Mouse (Mus musculus): ENCODE results near the gene Neurl2. TPM values are rescaled to one million over a fixed set of nuclear protein-coding genes. Genes with fewer than 3 reads are reported as not detected.

Gene Neurl2
- polyA plus RNA-seq, 1 experiment from 2014 or later = 4.6 TPM

DNA sequence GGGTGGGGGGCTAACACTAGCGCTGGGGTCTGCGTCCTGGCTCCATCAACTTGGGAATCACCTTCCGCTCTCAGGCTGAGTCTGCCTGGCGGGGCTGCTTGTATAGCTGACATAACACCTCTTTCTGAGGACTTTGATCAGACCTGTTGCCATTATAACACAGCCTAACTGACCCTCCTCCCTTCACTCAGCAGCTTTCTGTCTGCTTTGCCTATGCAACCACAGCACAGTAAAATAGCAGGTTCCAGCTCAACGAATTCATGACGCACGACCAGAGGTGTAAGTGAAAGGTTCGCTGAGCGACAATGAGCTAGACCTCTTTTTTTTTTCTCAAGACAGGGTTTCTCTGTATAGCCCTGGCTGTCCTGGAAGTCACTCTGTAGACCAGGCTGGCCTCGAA, 2.2 kb downstream of the Neurl2 start:
- no peak overlapping the region for H3K9ac ChIP-seq (ENCODE audit: low read depth, low read length)
- H3K9me3 ChIP-seq (ENCODE audit: control insufficient read depth) = no peaks in the 10 kb centered on the region
- no peaks in the 10 kb centered on the region for H3K27me3 ChIP-seq (replicated peaks; ENCODE audit: control insufficient read depth, insufficient read depth, low read length)
- ATAC-seq = peak; percentile 22; the same call in 1 of the 2 replicates
- 66% methylated on average over 10 of the region's 10 CpGs for whole genome bisulfite sequencing
- no peak overlapping the region for H3K4me2 ChIP-seq (replicated peaks; ENCODE audit: low read depth)
- H3K4me1 ChIP-seq (replicated peaks; ENCODE audit: control insufficient read depth, insufficient read depth, low read length) = 0 out of 2 replicates have a peak, but pooled peaks cover 3% of the 10 kb centered on the region
- peaks cover 22% of the 10 kb centered on the region for H3K36me3 ChIP-seq (ENCODE audit: control insufficient read depth, insufficient read depth)
- no peak overlapping the region; the same call in 1 of the 2 replicates for H3K27ac ChIP-seq (ENCODE audit: low read depth, low read length)
- TF ChIP-seq CTCF (IDR thresholded peaks at IDR 0.05; ENCODE audit: low read depth) = no peak
- H3K4me3 ChIP-seq (ENCODE audit: low read depth, low read length) = no peak overlapping the region

DNA sequence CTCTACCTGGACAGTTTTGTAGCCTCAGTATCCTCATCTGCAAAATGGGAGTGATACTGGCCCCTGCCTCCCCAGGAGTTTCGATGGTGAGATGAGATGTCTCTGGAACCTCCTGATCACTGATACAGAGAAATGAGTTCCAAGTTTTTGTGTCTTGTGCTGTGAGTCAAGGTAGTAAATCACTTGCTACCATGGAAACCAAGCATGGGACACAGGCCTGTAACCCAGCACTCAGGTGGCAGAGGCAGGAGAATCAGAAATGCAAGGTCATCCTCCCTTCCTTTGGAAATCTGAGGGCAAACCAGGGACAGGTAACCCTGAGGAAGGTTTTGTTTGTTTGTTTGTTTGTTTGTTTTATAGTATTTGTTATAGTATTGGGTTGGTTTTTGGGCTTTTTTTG, 4.2 kb downstream of the Neurl2 start:
- TF ChIP-seq CTCF (IDR thresholded peaks at IDR 0.05; ENCODE audit: low read depth) = no peak
- WGBS = 93% methylated on average over 1 of the region's 1 CpGs
- no peak for ATAC-seq
- no peak overlapping the region for H3K9ac ChIP-seq (ENCODE audit: low read depth, low read length)
- no peaks in the 10 kb centered on the region for H3K27me3 ChIP-seq (replicated peaks; ENCODE audit: control insufficient read depth, insufficient read depth, low read length)
- no peak overlapping the region for H3K27ac ChIP-seq (ENCODE audit: low read depth, low read length)
- H3K4me2 ChIP-seq (replicated peaks; ENCODE audit: low read depth) = no peak overlapping the region
- 0 out of 2 replicates have a peak, but pooled peaks cover 3% of the 10 kb centered on the region for H3K4me1 ChIP-seq (replicated peaks; ENCODE audit: control insufficient read depth, insufficient read depth, low read length)
- H3K36me3 ChIP-seq (ENCODE audit: control insufficient read depth, insufficient read depth) = peaks cover 34% of the 10 kb centered on the region
- H3K9me3 ChIP-seq (ENCODE audit: control insufficient read depth) = no peaks in the 10 kb centered on the region
- H3K4me3 ChIP-seq (ENCODE audit: low read depth, low read length) = no peak overlapping the region

DNA sequence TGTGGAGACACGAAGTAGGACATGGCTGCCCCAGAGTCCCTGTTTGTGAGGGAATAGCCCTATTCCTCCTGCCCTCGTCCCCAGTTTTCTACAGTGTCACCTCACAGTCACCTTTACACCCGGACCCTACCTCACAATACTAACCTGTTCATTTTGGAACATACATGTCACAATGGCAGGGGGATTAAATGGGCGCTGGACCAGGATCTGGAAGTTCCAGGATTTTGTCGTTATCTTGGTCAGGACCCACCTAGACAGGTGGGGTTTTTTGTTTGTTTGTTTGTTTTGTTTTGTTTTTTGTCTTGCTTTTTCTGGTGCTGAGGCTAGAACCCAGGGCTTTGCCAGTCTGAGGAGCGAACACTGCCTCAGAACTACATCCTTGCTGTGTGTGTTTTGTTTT, 4.8 kb downstream of the Neurl2 start, which contains the start of gene Spata25:
TSS of gene Spata25 (minus strand) at position 101 of the 400 bp plus-strand sequence.
- TF ChIP-seq CTCF (IDR thresholded peaks at IDR 0.05; ENCODE audit: low read depth) = no peak
- H3K4me2 ChIP-seq (replicated peaks; ENCODE audit: low read depth) = no peak within 1 kb of the TSS
- H3K9ac ChIP-seq (ENCODE audit: low read depth, low read length) = no peak within 1 kb of the TSS
- no peak within 1 kb of the TSS for H3K27ac ChIP-seq (ENCODE audit: low read depth, low read length)
- 0 out of 2 replicates have a peak, but pooled peaks cover 3% of the 10 kb centered on the region for H3K4me1 ChIP-seq (replicated peaks; ENCODE audit: control insufficient read depth, insufficient read depth, low read length)
- 87% methylated on average over 6 of the region's 6 CpGs for WGBS
- H3K9me3 ChIP-seq (ENCODE audit: control insufficient read depth) = no peaks in the 10 kb centered on the region
- H3K4me3 ChIP-seq (ENCODE audit: low read depth, low read length) = no peak within 1 kb of the TSS
- H3K36me3 ChIP-seq (ENCODE audit: control insufficient read depth, insufficient read depth) = peaks cover 34% of the 10 kb centered on the region
- ATAC-seq = no peak
- no peaks in the 10 kb centered on the region for H3K27me3 ChIP-seq (replicated peaks; ENCODE audit: control insufficient read depth, insufficient read depth, low read length)

DNA sequence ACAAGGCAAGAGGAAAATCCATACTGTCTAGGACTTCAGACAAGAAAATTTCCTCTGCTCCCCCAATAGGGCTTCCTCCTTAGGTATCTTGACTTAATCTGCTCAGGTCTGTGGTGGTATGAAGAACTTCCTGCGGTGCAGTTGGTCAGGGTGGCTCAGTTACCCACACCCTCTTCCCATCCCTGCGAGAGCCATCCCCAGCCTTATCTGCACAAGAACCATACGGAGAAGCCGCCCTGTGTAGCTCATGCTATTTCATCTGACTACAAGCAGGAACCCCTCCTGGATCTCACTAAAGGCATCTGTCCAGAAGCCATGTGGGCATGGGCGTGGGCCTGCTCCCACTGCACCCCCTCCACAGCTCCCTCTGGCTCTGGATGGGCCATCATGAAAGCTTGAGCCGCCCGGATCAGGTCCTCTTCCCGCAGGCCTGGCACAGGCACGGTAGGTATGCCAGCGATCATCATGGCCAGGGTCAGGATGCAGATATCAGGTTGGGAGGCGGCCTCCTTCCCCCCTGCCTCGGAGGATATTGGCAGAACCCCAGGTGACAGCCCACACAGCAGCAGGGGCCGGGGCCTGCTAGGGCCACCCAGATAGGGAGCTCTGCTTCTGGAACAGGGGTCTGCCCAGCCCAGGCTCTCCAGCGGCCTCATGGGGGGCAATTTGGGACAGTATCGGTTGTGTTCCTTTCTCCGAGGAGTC, 6.0 kb downstream of the Neurl2 start:
- no peak overlapping the region for H3K4me2 ChIP-seq (replicated peaks; ENCODE audit: low read depth)
- 86% methylated on average over 16 of the region's 16 CpGs for WGBS
- TF ChIP-seq CTCF (IDR thresholded peaks at IDR 0.05; ENCODE audit: low read depth) = no peak
- no peaks in the 10 kb centered on the region for H3K27me3 ChIP-seq (replicated peaks; ENCODE audit: control insufficient read depth, insufficient read depth, low read length)
- H3K4me3 ChIP-seq (ENCODE audit: low read depth, low read length) = no peak overlapping the region
- no peak for ATAC-seq
- no peak overlapping the region for H3K9ac ChIP-seq (ENCODE audit: low read depth, low read length)
- peaks cover 34% of the 10 kb centered on the region for H3K36me3 ChIP-seq (ENCODE audit: control insufficient read depth, insufficient read depth)
- no peak overlapping the region for H3K27ac ChIP-seq (ENCODE audit: low read depth, low read length)
- H3K9me3 ChIP-seq (ENCODE audit: control insufficient read depth) = no peaks in the 10 kb centered on the region
- no peaks in the 10 kb centered on the region for H3K4me1 ChIP-seq (replicated peaks; ENCODE audit: control insufficient read depth, insufficient read depth, low read length)

DNA sequence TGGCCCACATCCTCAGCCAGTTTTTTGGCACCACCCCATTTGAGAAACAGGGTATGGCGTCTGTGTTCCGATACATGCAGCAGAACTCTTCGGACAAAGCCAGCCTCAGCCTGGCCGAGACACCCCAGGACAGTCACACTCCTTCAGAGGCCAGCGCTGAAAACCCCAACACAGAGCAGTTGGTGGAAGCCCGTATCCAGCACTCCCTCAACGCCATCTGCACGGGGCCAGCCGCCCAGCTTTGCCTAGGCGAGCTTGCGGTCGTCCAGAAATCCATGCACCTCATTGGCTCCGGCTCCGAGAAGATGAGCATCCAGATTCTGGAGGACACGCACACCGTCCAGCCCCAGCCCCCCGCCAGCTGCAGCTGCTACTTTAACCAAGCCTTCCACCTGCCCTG, 7.7 kb downstream of the Neurl2 start:
- no peaks in the 10 kb centered on the region for H3K9me3 ChIP-seq (ENCODE audit: control insufficient read depth)
- no peak for ATAC-seq
- no peak for TF ChIP-seq CTCF (IDR thresholded peaks at IDR 0.05; ENCODE audit: low read depth)
- H3K4me2 ChIP-seq (replicated peaks; ENCODE audit: low read depth) = no peak overlapping the region
- no peak overlapping the region for H3K9ac ChIP-seq (ENCODE audit: low read depth, low read length)
- no peaks in the 10 kb centered on the region for H3K4me1 ChIP-seq (replicated peaks; ENCODE audit: control insufficient read depth, insufficient read depth, low read length)
- H3K27me3 ChIP-seq (replicated peaks; ENCODE audit: control insufficient read depth, insufficient read depth, low read length) = no peaks in the 10 kb centered on the region
- 94% methylated on average over 17 of the region's 17 CpGs for WGBS
- H3K4me3 ChIP-seq (ENCODE audit: low read depth, low read length) = no peak overlapping the region
- H3K36me3 ChIP-seq (ENCODE audit: control insufficient read depth, insufficient read depth) = peaks cover 48% of the 10 kb centered on the region
- H3K27ac ChIP-seq (ENCODE audit: low read depth, low read length) = no peak overlapping the region

DNA sequence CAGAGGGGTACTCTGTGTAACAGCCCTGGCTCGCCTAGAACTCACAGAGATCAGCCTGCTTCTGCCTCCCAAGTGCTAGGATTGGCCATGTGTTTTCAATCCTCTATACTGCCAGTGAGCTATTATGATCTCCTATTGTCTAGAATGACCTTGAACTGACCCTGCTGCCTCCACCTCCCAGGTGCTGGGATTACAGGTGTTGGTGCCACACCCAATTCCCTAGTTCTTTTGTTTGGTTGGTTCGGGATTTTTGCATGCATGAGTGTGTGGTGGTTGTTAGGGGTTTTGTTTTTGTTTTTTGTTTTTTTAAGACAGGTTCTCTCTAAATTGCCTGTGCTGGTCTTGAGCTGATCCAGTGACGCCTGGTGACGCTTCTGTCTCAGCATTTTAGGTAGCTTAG, 9.3 kb downstream of the Neurl2 start:
- WGBS = 87% methylated on average over 4 of the region's 4 CpGs
- H3K9me3 ChIP-seq (ENCODE audit: control insufficient read depth) = no peaks in the 10 kb centered on the region
- H3K36me3 ChIP-seq (ENCODE audit: control insufficient read depth, insufficient read depth) = peaks cover 55% of the 10 kb centered on the region
- TF ChIP-seq CTCF (IDR thresholded peaks at IDR 0.05; ENCODE audit: low read depth) = no peak
- H3K27me3 ChIP-seq (replicated peaks; ENCODE audit: control insufficient read depth, insufficient read depth, low read length) = no peaks in the 10 kb centered on the region
- no peak overlapping the region for H3K4me2 ChIP-seq (replicated peaks; ENCODE audit: low read depth)
- no peaks in the 10 kb centered on the region for H3K4me1 ChIP-seq (replicated peaks; ENCODE audit: control insufficient read depth, insufficient read depth, low read length)
- H3K4me3 ChIP-seq (ENCODE audit: low read depth, low read length) = no peak overlapping the region
- no peak overlapping the region for H3K27ac ChIP-seq (ENCODE audit: low read depth, low read length)
- H3K9ac ChIP-seq (ENCODE audit: low read depth, low read length) = no peak overlapping the region
- no peak for ATAC-seq

All from intestine, postnatal 0 days (tissue).